Mouse (Mus musculus) liver, embryonic 13.5 days (tissue): ENCODE measurements around the gene Setx. TPM values are rescaled to one million over a fixed set of nuclear protein-coding genes. Genes with fewer than 3 reads are reported as not detected.

ENCODE experiments used
- ATAC-seq: fragments of 200-750 bp; cut with Nextera tagmentation; 2 replicates; pipeline ENCODE4 v1.8.0; 2017; ENCODE audit warnings: low read depth, mild to moderate bottlenecking, moderate number of reproducible peaks, moderate library complexity
- DNase-seq: peaks from one replicate; pipeline ENCODE4 v3.0.0; 2022
- H3K27ac ChIP-seq: fragments of 300-500 bp; sonication (generic); 2 replicates; pipeline ENCODE4 v1.5.1; 2015; ENCODE audit warnings: moderate library complexity, mild to moderate bottlenecking, inconsistent platforms
- H3K27me3 ChIP-seq: fragments of 300-500 bp; sonication (generic); 2 replicates; pipeline ENCODE4 v1.6.1; 2015; ENCODE audit warnings: mild to moderate bottlenecking, inconsistent platforms
- H3K36me3 ChIP-seq: fragments of 300-500 bp; sonication (generic); 2 replicates; pipeline ENCODE4 v1.6.1; 2015; ENCODE audit warnings: mild to moderate bottlenecking, inconsistent platforms
- H3K4me1 ChIP-seq: fragments of 300-500 bp; sonication (generic); replicated peaks from 2 replicates; pipeline ENCODE4 v1.6.1; 2015; ENCODE audit warnings: inconsistent platforms
- H3K4me2 ChIP-seq: fragments of 300-500 bp; sonication (generic); 2 replicates; pipeline ENCODE4 v1.6.1; 2015; ENCODE audit warnings: inconsistent platforms, mild to moderate bottlenecking, moderate library complexity
- H3K4me3 ChIP-seq: fragments of 300-500 bp; sonication (generic); replicated peaks from 2 replicates; pipeline ENCODE4 v1.5.1; 2015; ENCODE audit warnings: mild to moderate bottlenecking, inconsistent platforms
- H3K9ac ChIP-seq: fragments of 300-500 bp; sonication (generic); 2 replicates; pipeline ENCODE4 v1.6.1; 2015; ENCODE audit warnings: mild to moderate bottlenecking, inconsistent platforms
- H3K9me3 ChIP-seq: fragments of 300-500 bp; sonication (generic); replicated peaks from 2 replicates; pipeline ENCODE4 v1.6.1; 2016; ENCODE audit warnings: inconsistent platforms
- WGBS: fragments of 180-500 bp; shearing (Covaris S2); methylation state at CpG from one replicate; pipeline ENCODE4 v1.1.7; 2015; ENCODE audit not compliant: insufficient replicate concordance; 5-methylcytosine and 5-hydroxymethylcytosine counted together
- polyA plus RNA-seq: library from polyadenylated mRNA; unstranded; fragments of >200 nt; fragmentation: Nextera tagmentation; extraction: Ambion mirVana; gene quantifications from 2 replicates; pipeline ENCODE4 v1.2.1, GENCODE M21; 2015

The Setx gene
- polyA plus RNA-seq, 1 experiment from 2014 or later: 3.5 TPM

DNA sequence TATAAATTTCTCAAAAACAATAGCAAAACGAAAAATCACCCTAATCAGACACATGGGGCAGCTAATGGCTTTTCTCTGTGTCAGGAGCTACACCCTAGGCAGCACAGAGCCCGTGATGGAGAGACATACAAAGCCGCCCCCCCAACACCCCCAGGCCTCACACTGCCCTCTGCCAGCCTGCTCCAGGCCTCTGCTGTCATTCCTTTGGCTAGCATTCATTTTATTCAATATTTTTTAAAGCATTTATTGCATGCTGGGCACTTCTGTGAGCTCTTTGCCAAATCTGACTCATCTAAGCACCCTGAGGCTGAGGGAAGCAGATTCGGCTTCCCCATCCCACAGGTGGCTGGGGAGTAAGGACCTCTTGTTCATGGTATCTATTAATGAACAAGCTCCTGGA, 102.7 kb downstream of the Setx start:
- no peaks in the 10 kb centered on the region for H3K9me3 ChIP-seq
- H3K4me3 ChIP-seq: no peak overlapping the region
- no peak overlapping the region for H3K4me2 ChIP-seq
- ATAC-seq: no peak
- H3K27me3 ChIP-seq: peaks cover 3% of the 10 kb centered on the region
- H3K36me3 ChIP-seq: no peaks in the 10 kb centered on the region
- H3K9ac ChIP-seq: no peak overlapping the region
- H3K4me1 ChIP-seq: no peaks in the 10 kb centered on the region
- WGBS: 55% methylated on average over 4 of the region's 4 CpGs
- no peak overlapping the region for H3K27ac ChIP-seq
- DNase-seq: no peak

DNA sequence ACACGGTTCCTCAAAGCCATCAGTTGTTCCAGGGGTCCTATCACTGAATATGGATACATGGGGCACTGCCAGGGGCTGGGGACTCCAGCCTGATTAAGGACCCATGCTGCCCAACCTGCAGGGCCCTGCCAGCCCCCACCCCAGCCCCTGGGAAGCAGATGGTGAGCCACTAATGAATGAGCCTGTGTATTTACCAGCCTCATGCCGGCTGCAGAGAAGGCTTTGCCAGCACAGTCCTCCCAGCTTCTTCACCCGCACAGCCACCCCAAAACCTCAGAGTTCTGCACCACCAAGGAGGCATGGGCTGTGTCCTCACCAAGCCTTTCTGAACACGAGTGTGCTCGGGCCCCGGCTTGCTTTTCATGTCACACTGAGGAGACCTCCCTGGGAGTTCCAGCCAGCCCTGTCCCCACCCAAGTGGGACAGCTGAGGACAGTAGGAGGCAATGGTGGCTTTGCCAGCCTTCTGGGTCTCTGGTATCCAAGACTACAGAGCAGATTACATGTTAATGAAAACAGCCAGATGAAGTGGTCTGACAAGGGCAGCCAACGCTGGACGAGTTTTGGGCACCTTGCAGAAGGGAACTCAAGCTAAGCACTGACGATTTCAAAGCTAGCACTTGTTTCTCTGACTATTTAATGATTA, 106.3 kb downstream of the Setx start:
- Histone ChIP-seq H3K4me2 (no peak overlapping the region), H3K9me3 (no peaks in the 10 kb centered on the region), H3K4me3 (no peak overlapping the region), H3K4me1 (no peaks in the 10 kb centered on the region), H3K27me3 (peaks cover 3% of the 10 kb centered on the region; the same call in 1 of the 2 replicates), H3K27ac (no peak overlapping the region), H3K36me3 (no peaks in the 10 kb centered on the region), H3K9ac (no peak overlapping the region)
- 52% methylated on average over 9 of the region's 9 CpGs for WGBS
- ATAC-seq (no peak), DNase-seq (no peak)

Other genes with a start within 250 kb of the Setx start
- gene Barhl1, start 207.5 kb upstream of the Setx start, polyA plus RNA-seq: not detected in 2 replicates
- 0.08 and 0.13 TPM in 2 replicates for gene Cfap77, start 69.1 kb upstream of the Setx start, polyA plus RNA-seq
- 4.6 and 5.2 TPM in 2 replicates for gene Ttf1, start 63.9 kb upstream of the Setx start, polyA plus RNA-seq
- 0.14 TPM in 1 of 2 replicates, not detected in the other for gene Ntng2, start 128.8 kb downstream of the Setx start, polyA plus RNA-seq
- gene Med27, start 222.6 kb downstream of the Setx start, polyA plus RNA-seq: 24.8 and 25.2 TPM in 2 replicates